Mouse (Mus musculus) liver, embryonic 14.5 days (tissue): Measurements from ENCODE around the gene Thra. TPM values are rescaled to one million over a fixed set of nuclear protein-coding genes. Genes with fewer than 3 reads are reported as not detected.
A peak's percentile ranks its signal among the peaks of the same experiment; 100 is the strongest.

Experiments used
- ATAC-seq: fragments of 200-750 bp; cut with Nextera tagmentation; 2 replicates; pipeline ENCODE4 v1.8.0; 2017; ENCODE audit warnings: moderate number of reproducible peaks, mild to moderate bottlenecking, moderate library complexity; ENCODE audit not compliant: insufficient read depth
- DNase-seq, 3 experiments: peaks; one replicate each; pipeline ENCODE4 v3.0.0-alpha.2; 2012 to 2013; ENCODE audit warnings: low read depth in 3 of 3, low spot score in 3 of 3
- H3K27ac ChIP-seq: fragments of 300-500 bp; sonication (generic); 2 replicates; pipeline ENCODE4 v1.5.1; 2014; ENCODE audit warnings: moderate library complexity, mild to moderate bottlenecking, control low read depth, inconsistent platforms
- H3K27me3 ChIP-seq: fragments of 300-500 bp; sonication (generic); 2 replicates; pipeline ENCODE4 v1.6.1; 2014; ENCODE audit warnings: mild to moderate bottlenecking, low read length, moderate library complexity; ENCODE audit not compliant: control insufficient read depth, insufficient read depth
- H3K36me3 ChIP-seq: fragments of 300-500 bp; sonication (generic); replicated peaks from 2 replicates; pipeline ENCODE4 v1.6.1; 2014; ENCODE audit warnings: low read depth; ENCODE audit not compliant: control insufficient read depth, insufficient read depth
- H3K4me1 ChIP-seq, 2 experiments: fragments of 200-500 bp in 1 of 2; fragments of 300-500 bp in 1 of 2; sonication (generic) in 1 of 2; replicated peaks; 2 replicates each; pipeline ENCODE4 v1.6.1; 2012 to 2014; ENCODE audit warnings: antibody characterized with exemption in 1 of 2, inconsistent platforms in 1 of 2, low read length in 1 of 2; ENCODE audit not compliant: control insufficient read depth in 2 of 2, insufficient read depth in 2 of 2
- H3K4me2 ChIP-seq: fragments of 300-500 bp; sonication (generic); 2 replicates; pipeline ENCODE4 v1.6.1; 2014; ENCODE audit warnings: low read depth, mild to moderate bottlenecking, control low read depth, moderate library complexity
- H3K4me3 ChIP-seq, 2 experiments: fragments of 200-500 bp in 1 of 2; fragments of 300-500 bp in 1 of 2; sonication (generic) in 1 of 2; 2 replicates each; pipeline ENCODE4 v1.5.1; 2012 to 2014; ENCODE audit warnings: low read depth in 2 of 2, low read length in 2 of 2, mild to moderate bottlenecking in 2 of 2, control low read depth in 1 of 2, inconsistent platforms in 1 of 2, moderate library complexity in 1 of 2; ENCODE audit not compliant: insufficient read depth in 1 of 2
- H3K9ac ChIP-seq: fragments of 300-500 bp; sonication (generic); replicated peaks from 2 replicates; pipeline ENCODE4 v1.6.1; 2014; ENCODE audit warnings: mild to moderate bottlenecking, control low read depth, moderate library complexity
- H3K9me3 ChIP-seq: fragments of 300-500 bp; sonication (generic); 2 replicates; pipeline ENCODE4 v1.6.1; 2016; ENCODE audit warnings: low read length, mixed read lengths; ENCODE audit not compliant: control insufficient read depth
- CTCF ChIP-seq: IDR thresholded peaks from 2 replicates; pipeline ENCODE4 v1.5.1; 2016; ENCODE audit warnings: antibody characterized with exemption, low read depth, control low read depth
- EP300 ChIP-seq: IDR thresholded peaks from 2 replicates; pipeline ENCODE4 v1.6.1; 2016; ENCODE audit warnings: antibody characterized with exemption, low read depth
- WGBS: fragments of 180-500 bp; shearing (Covaris S2); extraction: QIAGEN DNeasy Blood & Tissue Kit; methylation state at CpG from one replicate; pipeline ENCODE4 v1.1.7; 2014; ENCODE audit not compliant: insufficient replicate concordance; 5-methylcytosine and 5-hydroxymethylcytosine counted together
- polyA plus RNA-seq, 2 experiments: library from polyadenylated mRNA; depleted of rRNA in 1 of 2; stranded (reverse) in 1 of 2; unstranded in 1 of 2; fragments of >200 nt; fragmentation: Nextera tagmentation in 1 of 2; extraction: Ambion mirVana in 1 of 2; gene quantifications; 2 replicates each; pipeline versions ENCODE4 v1.2.1 to v1.2.3; 2012 to 2014

Thra gene
- polyA plus RNA-seq, 2 experiments, result 8.3 to 15.6 TPM

- H3K4me3 ChIP-seq, result no peak overlapping the region
- H3K36me3 ChIP-seq, result no peaks in the 10 kb centered on the region
- H3K4me1 ChIP-seq, result peaks cover 23 to 46% of the 10 kb centered on the region in 2 experiments
- no peak for ATAC-seq
- no peak overlapping the region for H3K4me2 ChIP-seq
- no peak overlapping the region for H3K27ac ChIP-seq
- WGBS, result 56% methylated on average over 4 of the region's 4 CpGs
- TF ChIP-seq CTCF (no peak), EP300 (no peak)
- no peaks in the 10 kb centered on the region for H3K9me3 ChIP-seq
- H3K27me3 ChIP-seq, result no peaks in the 10 kb centered on the region
- no peak overlapping the region for H3K9ac ChIP-seq
- no peak for DNase-seq
These were observed 43.7 kb downstream of the Thra start for GRCm38 (mm10) chr11:98784139-98784538.

GRCm38 (mm10) chr11:98785214-98785613 is 44.8 kb downstream of the Thra start:
- H3K4me1 ChIP-seq, result peaks cover 27 to 53% of the 10 kb centered on the region in 2 experiments
- 61% methylated on average over 10 of the region's 10 CpGs for WGBS
- no peak for ATAC-seq

GRCm38 (mm10) chr11:98785772-98786281 is 45.4 kb downstream of the Thra start:
- H3K4me1 ChIP-seq, result peaks cover 27 to 56% of the 10 kb centered on the region in 2 experiments
- no peaks in the 10 kb centered on the region for H3K27me3 ChIP-seq
- no peak overlapping the region for H3K9ac ChIP-seq
- H3K9me3 ChIP-seq, result no peaks in the 10 kb centered on the region
- TF ChIP-seq EP300 (no peak), CTCF (peak; percentile 48)
- no peaks in the 10 kb centered on the region for H3K36me3 ChIP-seq
- no peak for ATAC-seq
- H3K4me3 ChIP-seq, result no peak overlapping the region
- DNase-seq, result no peak
- no peak overlapping the region for H3K27ac ChIP-seq
- H3K4me2 ChIP-seq, result peak overlapping the region; percentile 20
- WGBS, result 7% methylated on average over 12 of the region's 12 CpGs

More at GRCm38 (mm10) chr11:98785214-98785613, 44.8 kb downstream of the Thra start:
- Histone ChIP-seq H3K4me2 (no peak overlapping the region), H3K9me3 (no peaks in the 10 kb centered on the region), H3K27me3 (no peaks in the 10 kb centered on the region), H3K4me3 (no peak overlapping the region), H3K27ac (no peak overlapping the region), H3K9ac (no peak overlapping the region), H3K36me3 (no peaks in the 10 kb centered on the region)
- no peak for TF ChIP-seq CTCF
- no peak for TF ChIP-seq EP300
- no peak for DNase-seq

GRCm38 (mm10) chr11:98786359-98787214 is 46.1 kb downstream of the Thra start:
- Histone ChIP-seq H3K4me2 (peak overlapping the region; percentile 20), H3K27ac (no peak overlapping the region), H3K36me3 (no peaks in the 10 kb centered on the region), H3K9ac (no peak overlapping the region), H3K27me3 (no peaks in the 10 kb centered on the region), H3K9me3 (no peaks in the 10 kb centered on the region), H3K4me3 (no peak overlapping the region), H3K4me1 (peaks cover 27 to 57% of the 10 kb centered on the region in 2 experiments)
- ATAC-seq (peak; percentile 47; the same call in 1 of the 2 replicates), DNase-seq (peak; percentile 77 to 86 (median 79))
- 0 out of 2 replicates have a peak, but pooled peaks have one; percentile 19 for TF ChIP-seq EP300
- peak; percentile 95 for TF ChIP-seq CTCF
- WGBS, result under 1% methylated on average over 15 of the region's 15 CpGs

- Histone ChIP-seq H3K36me3 (no peaks in the 10 kb centered on the region), H3K4me3 (no peak overlapping the region), H3K9ac (no peak overlapping the region), H3K9me3 (no peaks in the 10 kb centered on the region), H3K4me1 (peaks cover 25 to 53% of the 10 kb centered on the region in 2 experiments), H3K27me3 (no peaks in the 10 kb centered on the region), H3K27ac (no peak overlapping the region), H3K4me2 (no peak overlapping the region)
- DNase-seq (no peak), ATAC-seq (no peak)
- WGBS, result 32% methylated on average over 7 of the region's 7 CpGs
- TF ChIP-seq CTCF (no peak), EP300 (no peak)
These were observed 46.8 kb downstream of the Thra start for GRCm38 (mm10) chr11:98787229-98787628.
